Mouse (Mus musculus) cortical plate, adult 2 months (tissue): ENCODE results near the gene Desi1.

Source experiments
- CTCF ChIP-seq: fragments of 200-500 bp; IDR thresholded peaks from 2 replicates; pipeline ENCODE4 v1.5.1; 2011; ENCODE audit warnings: mild to moderate bottlenecking, control low read depth, low read length; ENCODE audit not compliant: insufficient read depth; ENCODE audit errors: extremely low read depth
- POLR2A ChIP-seq: fragments of 200-500 bp; IDR thresholded peaks from 2 replicates; pipeline ENCODE4 v1.6.1; 2011; ENCODE audit warnings: mild to moderate bottlenecking, low read length, control low read depth; ENCODE audit not compliant: insufficient read depth; ENCODE audit errors: extremely low read depth

- TF ChIP-seq CTCF = no peak
- no peak for TF ChIP-seq POLR2A
Measured at GRCm38 (mm10) chr15:82046246-82046891, 12.7 kb upstream of the Desi1 start.
